Mouse (Mus musculus) thymus, adult 2 months (tissue): ENCODE measurements at regions not wholly inside any gene's neighbourhood (a gene's known extent, or its start where the extent isn't known, plus 50 kb on each side); places are given as distances from the start of the nearest gene placed in this dataset.

Source experiments
- CTCF ChIP-seq: fragments of 200-500 bp; IDR thresholded peaks from 2 replicates; pipeline ENCODE4 v1.5.1; 2012; ENCODE audit warnings: mild to moderate bottlenecking, control low read depth, low read length, moderate library complexity, borderline replicate concordance; ENCODE audit not compliant: control insufficient read depth, poor library complexity, insufficient read depth; ENCODE audit errors: extremely low read depth
- POLR2A ChIP-seq: fragments of 200-500 bp; IDR thresholded peaks from 2 replicates; pipeline ENCODE4 v1.6.1; 2012; ENCODE audit warnings: mild to moderate bottlenecking, low read length, control low read depth, moderate library complexity; ENCODE audit not compliant: control insufficient read depth, poor library complexity, insufficient read depth; ENCODE audit errors: extremely low read depth

- no peak for TF ChIP-seq POLR2A
- TF ChIP-seq CTCF, result no peak
Measured at GRCm38 (mm10) chr1:76920634-76921033, 594.3 kb downstream of the Epha4 start.
